ENCODE assay signal across 8 mouse cellular contexts in the genomic region with DNA sequence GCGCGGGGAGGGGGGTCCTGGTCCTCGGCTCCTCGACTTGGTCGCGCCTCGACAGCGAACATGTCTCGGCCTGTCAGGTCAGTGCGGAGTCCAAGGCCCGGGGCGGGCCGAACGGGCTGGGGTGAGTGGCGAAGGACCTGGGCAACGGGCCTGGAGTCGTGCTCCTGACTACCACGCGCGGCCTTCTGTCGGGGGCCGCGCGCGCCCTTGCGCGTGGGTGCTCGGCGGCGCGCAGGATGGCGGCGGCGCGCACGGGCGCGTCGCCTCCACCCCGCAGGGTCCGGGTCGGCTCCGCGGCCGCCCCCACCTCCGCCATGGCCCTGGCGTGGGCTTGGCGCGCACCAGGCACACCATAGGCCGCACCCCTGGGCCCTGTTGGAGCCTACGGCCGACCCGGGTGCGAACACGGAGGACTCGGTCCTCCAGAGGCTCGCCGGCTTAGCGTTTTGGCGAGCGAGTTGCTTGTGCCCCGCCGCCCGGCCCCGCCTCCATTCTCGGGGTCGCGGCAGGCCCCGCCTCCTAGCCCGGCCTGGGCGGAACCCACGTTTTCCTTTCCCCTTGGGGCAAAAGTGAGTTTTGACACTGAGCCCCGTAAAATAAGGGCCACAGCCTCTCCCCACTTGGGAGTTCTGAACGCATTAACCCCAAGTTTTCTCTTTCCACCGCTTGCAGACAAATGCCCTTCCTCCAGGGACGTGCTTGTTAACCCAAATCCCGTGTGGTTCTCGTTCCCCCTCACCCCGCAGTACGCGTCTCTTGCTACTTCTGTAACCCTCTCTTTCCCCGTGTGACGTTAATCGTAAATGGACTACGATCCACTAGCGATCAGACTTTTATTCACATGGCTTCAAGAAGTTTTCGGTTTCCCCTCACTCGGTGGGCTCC. TPM values are rescaled to one million over a fixed set of nuclear protein-coding genes. Genes with fewer than 3 reads are reported as not detected.
DNase-seq lines count a peak whose midpoint lies in the region; ATAC-seq and TF ChIP-seq lines count a peak whose summit lies in the region.

No protein-coding gene starts in this region.

- peaks cover 4% of the 10 kb centered on the region for H3K36me3 ChIP-seq in ES-E14 (ENCODE audit: control insufficient read depth, insufficient read depth, low read length, poor library complexity, severe bottlenecking)
- H3K36me3 ChIP-seq in forebrain, embryonic 15.5 days = no peaks in the 10 kb centered on the region
- H3K36me3 ChIP-seq in neural tube, embryonic 15.5 days = no peaks in the 10 kb centered on the region

- intact Hi-C loops in heart, postnatal 25 days (cut with DNase I) = loop anchor here (2.0 kb wide), 1 partner anchor 44 kb away; the partner anchor contains the start of gene Rab29

- WGBS in forebrain, embryonic 15.5 days = under 1% methylated on average over 84 of the region's 88 CpGs
- under 1% methylated on average over 88 of the region's 88 CpGs for WGBS in lung, adult 2 months
- under 1% methylated on average over 64 of the region's 88 CpGs for WGBS in neural tube, embryonic 15.5 days

- in situ Hi-C loops in ES-E14 (cut with MboI; ENCODE audit: low sequenced_read_pairs in 2 of 2, unreplicated experiment in 2 of 2) = no loop called here

- no peaks in the 10 kb centered on the region for H3K9me3 ChIP-seq in ES-E14 (ENCODE audit: control insufficient read depth, insufficient read depth, low read depth, low read length)
- H3K9me3 ChIP-seq in forebrain, embryonic 15.5 days = no peaks in the 10 kb centered on the region
- H3K9me3 ChIP-seq in neural tube, embryonic 15.5 days (replicated peaks) = no peaks in the 10 kb centered on the region

- H3K4me3 ChIP-seq in ES-E14 (ENCODE audit: insufficient read depth in 1 of 2, low read depth in 1 of 2, low read length in 2 of 2, poor library complexity in 1 of 2, severe bottlenecking in 1 of 2) = peak overlapping the region; percentile 68 to 99
- peak overlapping the region; percentile 98 for H3K4me3 ChIP-seq in forebrain, embryonic 15.5 days
- peak overlapping the region; percentile 90 for H3K4me3 ChIP-seq in lung, adult 2 months (replicated peaks; ENCODE audit: extremely low read depth, low read depth, low read length)
- H3K4me3 ChIP-seq in neural tube, embryonic 15.5 days (replicated peaks) = peak overlapping the region; percentile 97

- H3K9ac ChIP-seq in ES-E14 (ENCODE audit: insufficient read depth, low read depth, low read length, poor library complexity, severe bottlenecking) = peak overlapping the region; percentile 99
- H3K9ac ChIP-seq in forebrain, embryonic 15.5 days (replicated peaks) = peak overlapping the region; percentile 95
- H3K9ac ChIP-seq in neural tube, embryonic 15.5 days (replicated peaks) = peak overlapping the region; percentile 98

- peak; percentile 41; the same call in 1 of the 2 replicates for TF ChIP-seq POLR2A in lung, adult 2 months (IDR thresholded peaks at IDR 0.05; ENCODE audit: borderline replicate concordance, extremely low read depth, low read depth, low read length)

- H3K27me3 ChIP-seq in forebrain, embryonic 15.5 days = peaks cover 9% of the 10 kb centered on the region; the same call in 1 of the 2 replicates
- H3K27me3 ChIP-seq in neural tube, embryonic 15.5 days (replicated peaks) = peaks cover 12% of the 10 kb centered on the region

- H3K4me2 ChIP-seq in forebrain, embryonic 15.5 days (replicated peaks) = peak overlapping the region; percentile 62
- H3K4me2 ChIP-seq in neural tube, embryonic 15.5 days = peak overlapping the region; percentile 68

- ATAC-seq in forebrain, embryonic 15.5 days (replicated peaks) = peak; percentile 84
- peak; percentile 78 for ATAC-seq in neural tube, embryonic 15.5 days (ENCODE audit: low FRiP score)

- DNase-seq in ES-E14 (ENCODE audit: low read depth, low spot score) = peak; percentile 73
- peak; percentile 66 for DNase-seq in cerebellum, adult 11 months
- peak; percentile 71 for DNase-seq in heart, postnatal 25 days (ENCODE audit: low spot score)
- DNase-seq in layer of hippocampus, adult 11-12 months (ENCODE audit: low spot score) = peak; percentile 64
- peak; percentile 84 for DNase-seq in lung, adult 2 months
- peak; percentile 92 for DNase-seq in testis, postnatal 10 days (ENCODE audit: low spot score)

- H3K4me1 ChIP-seq in ES-E14 (ENCODE audit: control insufficient read depth in 2 of 2, insufficient read depth in 2 of 2, low read length in 2 of 2, poor library complexity in 1 of 2) = peaks cover 0 to 17% of the 10 kb centered on the region in 2 experiments; a peak in 2 of 4 replicates
- peaks cover 20% of the 10 kb centered on the region for H3K4me1 ChIP-seq in forebrain, embryonic 15.5 days
- no peaks in the 10 kb centered on the region; the same call in 1 of the 2 replicates for H3K4me1 ChIP-seq in lung, adult 2 months (ENCODE audit: control insufficient read depth, insufficient read depth, low read length)
- peaks cover 20% of the 10 kb centered on the region for H3K4me1 ChIP-seq in neural tube, embryonic 15.5 days

- TF ChIP-seq CTCF in lung, adult 2 months (IDR thresholded peaks at IDR 0.05; ENCODE audit: insufficient read depth, low read length) = no peak

- H3K27ac ChIP-seq in ES-E14 (ENCODE audit: insufficient read depth, low read depth, low read length, poor library complexity, severe bottlenecking) = peak overlapping the region; percentile 92
- H3K27ac ChIP-seq in forebrain, embryonic 15.5 days (replicated peaks) = peak overlapping the region; percentile 97
- H3K27ac ChIP-seq in neural tube, embryonic 15.5 days (replicated peaks) = peak overlapping the region; percentile 99

TF ChIP-seq in ES-E14, 5 proteins besides CTCF, POLR2A, EP300 and RAD21:
- TF ChIP-seq HCFC1 (IDR thresholded peaks at IDR 0.05; ENCODE audit: borderline replicate concordance, insufficient read depth, low read length) (peak; percentile 23; the same call in 1 of the 2 replicates), MAFK (IDR thresholded peaks at IDR 0.05; ENCODE audit: insufficient read depth, low read depth, low read length) (no peak), ZNF384 (IDR thresholded peaks at IDR 0.05; ENCODE audit: low read depth, low read length) (no peak), CHD2 (IDR thresholded peaks at IDR 0.05; ENCODE audit: low read depth, low read length) (peak; percentile 97)

RNA-seq across cellular contexts. Expression of gene Nucks1, which starts 0.6 kb away (rescaled TPM):
- 207 and 219 TPM in 2 replicates for total RNA-seq in ES-E14 (2012; rRNA removed)
- polyA plus RNA-seq in forebrain, embryonic 15.5 days (2015; fragmentation: Nextera tagmentation; extraction: Ambion mirVana) = 62.9 and 63.2 TPM in 2 replicates
- 10 to 100 TPM; 58.4 to 59.1 TPM for total RNA-seq in heart, postnatal 25 days (2021)
- polyA plus RNA-seq in lung, adult 2 months (2012; rRNA removed) = 5.6 and 11.3 TPM in 2 replicates
- 44.3 and 52.4 TPM in 2 replicates for polyA plus RNA-seq in neural tube, embryonic 15.5 days (2015; fragmentation: Nextera tagmentation; extraction: Ambion mirVana)

RNA-seq across cellular contexts. Expression of gene Rab29, which starts 43.9 kb away (rescaled TPM):
- 4.7 and 9.7 TPM in 2 replicates for total RNA-seq in ES-E14 (2012; rRNA removed)
- 8.0 and 8.6 TPM in 2 replicates for polyA plus RNA-seq in forebrain, embryonic 15.5 days (2015; fragmentation: Nextera tagmentation; extraction: Ambion mirVana)
- total RNA-seq in heart, postnatal 25 days (2021) = 10 to 100 TPM; 11.8 to 12.8 TPM
- 22.2 and 31.5 TPM in 2 replicates for polyA plus RNA-seq in lung, adult 2 months (2012; rRNA removed)
- polyA plus RNA-seq in neural tube, embryonic 15.5 days (2015; fragmentation: Nextera tagmentation; extraction: Ambion mirVana) = 7.2 and 10.5 TPM in 2 replicates

RNA-seq across cellular contexts. Expression of gene Slc45a3, which starts 51.9 kb away (rescaled TPM):
- total RNA-seq in ES-E14 (2012; rRNA removed) = 6.0 and 7.5 TPM in 2 replicates
- 1.8 and 2.4 TPM in 2 replicates for polyA plus RNA-seq in forebrain, embryonic 15.5 days (2015; fragmentation: Nextera tagmentation; extraction: Ambion mirVana)
- 1 to 10 TPM; 3.8 to 5.2 TPM for total RNA-seq in heart, postnatal 25 days (2021)
- 14.0 and 14.2 TPM in 2 replicates for polyA plus RNA-seq in lung, adult 2 months (2012; rRNA removed)
- polyA plus RNA-seq in neural tube, embryonic 15.5 days (2015; fragmentation: Nextera tagmentation; extraction: Ambion mirVana) = 2.0 and 3.0 TPM in 2 replicates

Comparison
In these comparisons a context has a peak if more than half of its experiments do, and no peak if none do; other contexts are left out.
1. Peak in every context shown above with its lines: DNase-seq, ATAC-seq, H3K4me3 ChIP-seq and H3K27ac ChIP-seq.